Comparison of ENCODE assay signal across 17 mouse cellular contexts in genomic region chr11:117712065-117712464, GRCm38 (mm10).
"Had no signal": no experiment of that assay in that cellular context is flagged by ENCODE, and none has a peak within 500 bp of the region (broad histone marks: within the 10 kb centered on the region; RNA-seq: fewer than 3 reads in every experiment).

No protein-coding gene starts in this region.

- H3K9me3 ChIP-seq: lung, embryonic 15.5 days; megakaryocyte, embryonic 14.5 days; midbrain, embryonic 10.5 days; midbrain, embryonic 13.5 days; stomach, embryonic 15.5 days had no signal

- H3K27me3 ChIP-seq: lung, embryonic 15.5 days; megakaryocyte, embryonic 14.5 days; midbrain, embryonic 13.5 days; stomach, embryonic 15.5 days had no signal

- H3K4me3 ChIP-seq: layer of hippocampus, adult 2 months; left cerebral cortex, adult 2 months; lung, embryonic 15.5 days; megakaryocyte, embryonic 14.5 days; midbrain, embryonic 10.5 days; midbrain, embryonic 13.5 days; stomach, embryonic 15.5 days had no signal

- H3K4me1 ChIP-seq: lung, embryonic 15.5 days; midbrain, embryonic 10.5 days; stomach, embryonic 15.5 days had no signal

- ATAC-seq: midbrain, embryonic 13.5 days; midbrain, embryonic 16.5 days had no signal

- DNase-seq: kidney, adult 2 months; kidney, postnatal 25 days; layer of hippocampus, adult 9-11 months; lung, adult 18-20 months; lung, postnatal 10 days; lung, postnatal 36 days; thymus, postnatal 25 days had no signal

- H3K27ac ChIP-seq: kidney, postnatal 0 days; left cerebral cortex, adult 2 months; liver, embryonic 14.5 days; lung, embryonic 15.5 days; midbrain, embryonic 10.5 days; midbrain, embryonic 13.5 days; stomach, embryonic 15.5 days had no signal

- H3K9ac ChIP-seq: liver, embryonic 14.5 days; lung, embryonic 15.5 days; midbrain, embryonic 13.5 days; stomach, embryonic 15.5 days had no signal

- H3K4me2 ChIP-seq: lung, embryonic 15.5 days; midbrain, embryonic 13.5 days; stomach, embryonic 15.5 days had no signal
